Mouse (Mus musculus): ENCODE data around the gene Gpatch11.

DNA sequence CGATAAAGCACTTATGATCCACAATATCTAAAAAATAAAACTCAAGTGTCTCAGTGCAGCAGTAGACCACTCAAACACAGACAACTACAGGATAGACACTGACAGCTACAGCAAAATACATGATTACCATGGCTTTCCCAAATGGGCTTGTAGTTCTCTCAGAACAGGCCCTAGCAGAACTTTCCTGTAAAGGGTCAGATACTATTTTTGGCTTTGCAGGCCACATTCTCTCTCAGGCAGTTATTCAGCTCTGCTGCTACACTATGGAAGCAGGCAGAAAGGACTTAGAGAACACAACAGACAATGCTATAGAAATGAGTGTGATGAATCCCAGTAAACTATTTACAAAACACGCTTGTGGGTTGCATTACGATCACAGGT lies 43.7 kb upstream of the Gpatch11 start:
- TF ChIP-seq CTCF (IDR thresholded peaks at IDR 0.05; ENCODE audit: control insufficient read depth, insufficient read depth, low read length), result no peak
- no peak for TF ChIP-seq POLR2A (IDR thresholded peaks at IDR 0.05; ENCODE audit: borderline replicate concordance, control insufficient read depth, low read depth, low read length)
